Mouse (Mus musculus): ENCODE measurements around the gene Gm49354. TPM values are rescaled to one million over a fixed set of nuclear protein-coding genes. Genes with fewer than 3 reads are reported as not detected.
"Not testable (repeated sequence)": the region's sequence is repeated elsewhere in the genome, so short reads cannot be mapped to it uniquely, and the experiment has no call there.

The Gm49354 gene
- total RNA-seq, 1 experiment from 2014 or later = not detected

- DNase-seq = peak; percentile 17
Measured at GRCm38 (mm10) chr13:59766786-59767515, 15.1 kb downstream of the Gm49354 start.

DNA sequence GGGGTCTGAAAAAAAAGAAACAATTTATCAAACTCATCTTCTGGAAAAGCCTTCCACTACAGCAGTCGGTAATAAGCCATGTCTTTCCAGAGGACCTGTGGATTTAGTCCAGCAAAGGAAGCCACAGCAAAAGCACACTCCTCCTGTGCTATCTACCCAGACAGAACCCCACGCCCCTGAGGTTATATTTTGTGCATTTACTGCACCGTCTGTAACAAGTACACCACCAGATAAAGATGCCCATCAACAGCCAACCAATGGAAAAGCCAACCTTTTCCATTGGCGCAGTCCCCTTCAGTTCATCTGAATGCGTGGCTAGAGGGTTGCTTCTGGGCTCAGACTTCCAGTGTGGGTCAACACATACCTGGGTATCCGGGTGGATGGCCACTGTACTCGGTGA lies 19.3 kb downstream of the Gm49354 start:
- DNase-seq = no peak

DNA sequence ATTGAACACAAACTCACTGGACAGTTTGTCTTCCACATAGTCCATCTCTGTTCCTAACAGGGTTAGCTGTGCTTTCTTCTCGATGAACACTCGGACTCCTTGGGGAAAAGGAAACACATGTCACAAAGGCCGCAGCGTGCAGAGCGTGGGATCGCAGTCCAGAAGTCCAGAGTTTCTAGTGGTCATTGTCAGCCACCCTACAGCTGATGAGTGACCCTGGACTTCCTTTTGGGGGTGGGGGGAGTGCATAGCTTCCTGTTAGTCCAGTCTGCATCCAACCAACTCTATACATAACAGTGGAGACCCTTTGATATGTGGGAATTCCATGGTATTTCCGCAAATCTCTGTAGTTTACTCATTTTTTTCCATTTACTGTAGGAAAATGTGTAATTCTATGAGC lies 25.1 kb downstream of the Gm49354 start:
- DNase-seq = no peak

DNA sequence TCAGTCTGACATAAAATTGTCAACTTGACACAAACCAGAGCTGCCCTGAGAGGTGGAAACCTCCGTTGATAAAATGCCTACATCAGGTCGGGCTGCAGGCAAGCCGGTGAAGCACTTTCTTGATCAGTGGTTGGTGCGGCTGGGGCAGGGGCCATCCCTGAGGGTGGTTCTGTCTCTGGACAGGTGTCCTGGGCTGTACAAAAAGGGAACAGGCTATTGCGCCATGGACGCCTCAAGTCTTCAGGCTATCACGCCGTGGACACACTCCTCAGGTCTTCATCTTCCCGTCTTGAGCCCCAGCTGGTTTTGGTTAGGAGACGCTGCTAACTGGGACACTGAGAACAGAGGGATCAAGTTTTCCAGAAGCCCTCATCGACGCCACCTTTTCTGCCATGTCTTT lies 31.7 kb downstream of the Gm49354 start:
- DNase-seq = no peak

- DNase-seq = no peak
Measured at GRCm38 (mm10) chr13:59746711-59747110, 35.3 kb downstream of the Gm49354 start, which contains the start of gene 1700014D04Rik. TSS of gene 1700014D04Rik (minus strand) at chr13:59746752.

DNA sequence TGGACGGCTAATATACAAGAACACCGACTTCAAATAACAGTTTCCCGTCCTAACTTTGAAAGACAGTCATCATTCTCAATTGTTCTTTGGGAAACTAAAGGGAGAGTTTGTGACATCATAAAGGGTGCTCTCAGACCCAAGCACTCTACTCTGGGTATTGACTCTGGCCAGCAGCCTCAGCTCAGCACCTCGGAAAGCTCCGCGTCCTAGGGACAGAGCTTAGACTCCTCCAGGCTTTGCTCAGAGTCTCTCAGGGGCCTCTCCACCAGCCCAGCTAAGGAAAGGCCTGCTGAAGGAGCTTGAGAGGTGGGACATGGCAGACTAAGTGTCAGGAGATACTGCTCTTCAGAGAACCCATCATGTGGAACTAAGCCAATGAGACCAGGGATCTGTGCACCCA lies 35.9 kb downstream of the Gm49354 start:
- no peak for DNase-seq

- DNase-seq = no peak
Measured at GRCm38 (mm10) chr13:59745462-59745861, 36.6 kb downstream of the Gm49354 start.

- DNase-seq = no peak
Measured at GRCm38 (mm10) chr13:59741697-59742096, 40.3 kb downstream of the Gm49354 start.

- DNase-seq = peak; percentile 62
Measured at GRCm38 (mm10) chr13:59741096-59741495, 40.9 kb downstream of the Gm49354 start.

DNA sequence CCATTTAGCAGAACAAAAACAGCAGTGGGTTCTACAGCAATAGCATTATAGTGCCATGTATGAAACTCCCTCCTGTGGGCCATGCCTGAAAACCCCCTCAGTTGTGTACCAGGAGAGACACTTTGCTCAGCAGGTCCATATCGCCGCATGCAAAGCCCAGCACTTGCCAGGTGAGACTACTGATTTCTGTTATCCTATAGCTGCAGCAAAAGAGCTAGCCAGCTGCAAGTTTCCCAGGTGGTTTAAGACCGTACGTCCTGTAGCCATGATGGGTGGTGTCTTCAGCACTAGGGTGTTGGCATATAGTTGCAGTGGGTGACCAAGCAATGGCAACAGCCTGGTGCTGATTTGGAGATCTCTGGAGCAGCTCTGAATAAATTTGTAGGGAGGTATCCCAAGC lies 42.6 kb downstream of the Gm49354 start:
- no peak for DNase-seq

DNA sequence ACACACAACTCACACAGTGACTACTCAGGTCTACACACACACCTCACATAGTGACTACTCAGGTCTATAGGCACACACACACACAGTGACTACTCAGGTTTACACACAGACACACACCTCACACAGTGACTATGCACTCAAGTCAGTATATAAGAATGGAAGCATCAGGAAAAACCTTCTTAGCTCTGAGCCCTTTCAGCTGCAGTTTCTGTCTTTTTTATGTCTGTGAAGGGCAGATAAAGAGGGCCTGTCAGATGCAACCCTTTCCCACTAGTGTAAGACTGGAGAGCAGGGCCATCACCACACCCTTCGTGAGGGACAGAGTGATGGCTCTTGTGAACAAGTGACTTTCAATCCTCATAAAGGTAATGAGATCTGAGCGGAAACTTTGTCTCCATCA lies 43.6 kb downstream of the Gm49354 start:
- no peak for DNase-seq

GRCm38 (mm10) chr13:59735190-59735589 lies 46.9 kb downstream of the Gm49354 start:
- DNase-seq = no peak

- DNase-seq = not testable (repeated sequence)
Measured at GRCm38 (mm10) chr13:59734347-59734746, 47.7 kb downstream of the Gm49354 start.

DNA sequence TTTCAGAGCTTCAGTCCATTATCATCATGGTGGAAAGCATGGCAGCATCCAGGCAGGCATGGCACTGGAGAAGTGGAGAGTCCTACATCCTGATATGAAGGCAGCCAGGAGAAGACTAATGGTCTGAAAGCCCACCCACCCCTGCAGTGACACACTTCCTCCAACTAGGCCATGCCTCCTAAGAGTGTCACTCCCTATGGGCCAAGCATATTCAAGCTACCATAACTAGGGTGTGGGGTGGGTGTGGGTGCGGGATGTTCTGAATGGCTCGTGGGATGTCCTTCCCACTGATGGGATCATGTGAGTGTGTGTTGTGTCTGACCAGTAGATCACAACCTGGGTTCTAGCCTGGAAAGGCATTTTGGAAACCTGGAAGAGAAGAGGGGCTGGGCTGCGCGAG lies 48.1 kb downstream of the Gm49354 start:
- DNase-seq = no peak

GRCm38 (mm10) chr13:59731652-59732051 lies 50.4 kb downstream of the Gm49354 start, which contains the start of gene Spata31d1d:
TSS of gene Spata31d1d (minus strand) at chr13:59731752.
- no peak for DNase-seq

- peak; percentile 72 for DNase-seq
Measured at GRCm38 (mm10) chr13:59728378-59729093, 53.5 kb downstream of the Gm49354 start.

- no peak for DNase-seq
Measured at GRCm38 (mm10) chr13:59726139-59726867, 55.7 kb downstream of the Gm49354 start.

DNA sequence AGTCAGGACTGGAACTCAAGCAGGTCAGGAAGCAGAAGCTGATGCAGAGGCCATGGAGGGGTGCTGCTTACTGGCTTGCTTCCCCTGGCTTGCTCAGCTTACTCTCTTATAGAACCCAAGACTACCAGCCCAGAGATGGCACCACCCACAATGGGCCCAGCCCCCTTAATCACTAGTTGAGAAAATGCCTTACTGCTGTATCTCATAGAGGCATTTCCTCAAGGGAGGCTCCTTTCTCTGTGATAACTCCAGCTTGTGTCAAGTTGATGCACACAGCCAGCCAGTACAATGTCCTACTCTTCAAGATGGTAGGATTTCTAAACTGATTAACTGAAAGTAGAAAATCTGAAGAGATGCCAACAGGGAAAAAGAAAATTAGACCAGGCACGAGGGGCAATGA lies 60.0 kb downstream of the Gm49354 start:
- not testable (repeated sequence) for DNase-seq

GRCm38 (mm10) chr13:59719475-59719874 lies 62.6 kb downstream of the Gm49354 start:
- no peak for DNase-seq

- DNase-seq = not testable (repeated sequence)
Measured at GRCm38 (mm10) chr13:59718857-59719440, 63.1 kb downstream of the Gm49354 start.

DNA sequence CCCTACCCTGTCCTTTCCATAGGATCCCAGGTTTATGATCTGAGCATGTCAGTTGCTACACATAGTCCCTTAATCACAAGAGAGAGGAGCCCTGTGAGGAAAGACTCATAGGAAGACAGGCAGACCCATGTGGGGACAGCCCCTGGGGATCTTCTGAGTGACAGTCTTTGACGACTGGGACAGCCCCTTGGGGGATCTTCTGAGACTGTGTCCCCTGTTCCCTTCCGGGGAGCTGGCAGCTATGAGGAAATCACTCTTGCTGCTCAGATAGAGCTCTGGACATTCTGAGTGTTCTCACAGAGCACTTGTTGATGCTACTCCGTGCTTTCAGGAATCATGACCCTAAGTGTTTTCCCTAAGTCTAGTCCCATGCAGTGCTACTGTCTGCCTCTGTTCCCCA lies 68.3 kb downstream of the Gm49354 start:
- DNase-seq = no peak

- not testable (repeated sequence) for DNase-seq
Measured at GRCm38 (mm10) chr13:59711984-59712383, 70.1 kb downstream of the Gm49354 start, which contains the start of gene Spata31d1b. TSS of gene Spata31d1b (plus strand) at chr13:59712284.

Data from adrenal gland, postnatal 25 days (tissue).